Mouse (Mus musculus): ENCODE results near the gene Ttll11. TPM values are rescaled to one million over a fixed set of nuclear protein-coding genes. Genes with fewer than 3 reads are reported as not detected.

Gene Ttll11
- polyA plus RNA-seq, 1 experiment from 2014 or later = 1.3 TPM

GRCm38 (mm10) chr2:35834198-35834913 lies 145.4 kb downstream of the Ttll11 start:
- no peak overlapping the region for H3K27ac ChIP-seq (ENCODE audit: low read depth, low read length)
- H3K9ac ChIP-seq (ENCODE audit: low read depth, low read length) = no peak overlapping the region
- H3K9me3 ChIP-seq (ENCODE audit: control insufficient read depth, low read length) = no peaks in the 10 kb centered on the region
- no peak overlapping the region for H3K4me2 ChIP-seq (replicated peaks; ENCODE audit: low read depth, low read length)
- H3K4me1 ChIP-seq (replicated peaks; ENCODE audit: control insufficient read depth, insufficient read depth, low read length) = no peaks in the 10 kb centered on the region
- no peak for ATAC-seq (ENCODE audit: low FRiP score)
- no peak overlapping the region for H3K4me3 ChIP-seq (ENCODE audit: low read depth, low read length)
- no peaks in the 10 kb centered on the region for H3K27me3 ChIP-seq (ENCODE audit: control insufficient read depth, insufficient read depth, low read length)
- WGBS = 92% methylated on average over 10 of the region's 10 CpGs
- DNase-seq (ENCODE audit: low spot score) = no peak
- H3K36me3 ChIP-seq (ENCODE audit: control insufficient read depth, insufficient read depth, low read length) = no peaks in the 10 kb centered on the region

GRCm38 (mm10) chr2:35833546-35833945 lies 146.2 kb downstream of the Ttll11 start:
- 65% methylated on average over 6 of the region's 6 CpGs for WGBS
- Histone ChIP-seq H3K4me1 (replicated peaks; ENCODE audit: control insufficient read depth, insufficient read depth, low read length) (no peaks in the 10 kb centered on the region), H3K9ac (ENCODE audit: low read depth, low read length) (no peak overlapping the region), H3K27me3 (ENCODE audit: control insufficient read depth, insufficient read depth, low read length) (no peaks in the 10 kb centered on the region), H3K4me2 (replicated peaks; ENCODE audit: low read depth, low read length) (no peak overlapping the region), H3K9me3 (ENCODE audit: control insufficient read depth, low read length) (no peaks in the 10 kb centered on the region), H3K36me3 (ENCODE audit: control insufficient read depth, insufficient read depth, low read length) (no peaks in the 10 kb centered on the region), H3K27ac (ENCODE audit: low read depth, low read length) (no peak overlapping the region), H3K4me3 (ENCODE audit: low read depth, low read length) (no peak overlapping the region)
- DNase-seq (ENCODE audit: low spot score) = no peak
- no peak for ATAC-seq (ENCODE audit: low FRiP score)

- Histone ChIP-seq H3K27me3 (ENCODE audit: control insufficient read depth, insufficient read depth, low read length) (no peaks in the 10 kb centered on the region), H3K27ac (ENCODE audit: low read depth, low read length) (no peak overlapping the region), H3K4me2 (replicated peaks; ENCODE audit: low read depth, low read length) (no peak overlapping the region), H3K9ac (ENCODE audit: low read depth, low read length) (no peak overlapping the region), H3K36me3 (ENCODE audit: control insufficient read depth, insufficient read depth, low read length) (no peaks in the 10 kb centered on the region), H3K4me3 (ENCODE audit: low read depth, low read length) (no peak overlapping the region), H3K9me3 (ENCODE audit: control insufficient read depth, low read length) (no peaks in the 10 kb centered on the region), H3K4me1 (replicated peaks; ENCODE audit: control insufficient read depth, insufficient read depth, low read length) (no peaks in the 10 kb centered on the region)
- DNase-seq (ENCODE audit: low spot score) (no peak), ATAC-seq (ENCODE audit: low FRiP score) (no peak)
- 69% methylated on average over 11 of the region's 11 CpGs for WGBS
Observed at GRCm38 (mm10) chr2:35832742-35833425, 146.8 kb downstream of the Ttll11 start.

- no peaks in the 10 kb centered on the region for H3K9me3 ChIP-seq (ENCODE audit: control insufficient read depth, low read length)
- H3K27ac ChIP-seq (ENCODE audit: low read depth, low read length) = no peak overlapping the region
- H3K4me3 ChIP-seq (ENCODE audit: low read depth, low read length) = no peak overlapping the region
- H3K36me3 ChIP-seq (ENCODE audit: control insufficient read depth, insufficient read depth, low read length) = no peaks in the 10 kb centered on the region
- no peak overlapping the region for H3K9ac ChIP-seq (ENCODE audit: low read depth, low read length)
- no peak for ATAC-seq (ENCODE audit: low FRiP score)
- no peak overlapping the region for H3K4me2 ChIP-seq (replicated peaks; ENCODE audit: low read depth, low read length)
- no peak for DNase-seq (ENCODE audit: low spot score)
- no peaks in the 10 kb centered on the region for H3K27me3 ChIP-seq (ENCODE audit: control insufficient read depth, insufficient read depth, low read length)
- 84% methylated on average over 10 of the region's 10 CpGs for WGBS
- H3K4me1 ChIP-seq (replicated peaks; ENCODE audit: control insufficient read depth, insufficient read depth, low read length) = no peaks in the 10 kb centered on the region
Observed at GRCm38 (mm10) chr2:35831904-35832581, 147.7 kb downstream of the Ttll11 start.

GRCm38 (mm10) chr2:35830966-35831903 lies 148.5 kb downstream of the Ttll11 start:
- Histone ChIP-seq H3K36me3 (ENCODE audit: control insufficient read depth, insufficient read depth, low read length) (no peaks in the 10 kb centered on the region), H3K27ac (ENCODE audit: low read depth, low read length) (no peak overlapping the region), H3K4me3 (ENCODE audit: low read depth, low read length) (no peak overlapping the region), H3K9ac (ENCODE audit: low read depth, low read length) (no peak overlapping the region), H3K9me3 (ENCODE audit: control insufficient read depth, low read length) (no peaks in the 10 kb centered on the region), H3K4me2 (replicated peaks; ENCODE audit: low read depth, low read length) (no peak overlapping the region), H3K4me1 (replicated peaks; ENCODE audit: control insufficient read depth, insufficient read depth, low read length) (no peaks in the 10 kb centered on the region), H3K27me3 (ENCODE audit: control insufficient read depth, insufficient read depth, low read length) (no peaks in the 10 kb centered on the region)
- DNase-seq (ENCODE audit: low spot score) (no peak), ATAC-seq (ENCODE audit: low FRiP score) (no peak)
- WGBS = 73% methylated on average over 6 of the region's 6 CpGs

GRCm38 (mm10) chr2:35829136-35829535 lies 150.6 kb downstream of the Ttll11 start:
- H3K4me2 ChIP-seq (replicated peaks; ENCODE audit: low read depth, low read length) = no peak overlapping the region
- no peak overlapping the region for H3K27ac ChIP-seq (ENCODE audit: low read depth, low read length)
- no peaks in the 10 kb centered on the region for H3K4me1 ChIP-seq (replicated peaks; ENCODE audit: control insufficient read depth, insufficient read depth, low read length)
- no peak overlapping the region for H3K9ac ChIP-seq (ENCODE audit: low read depth, low read length)
- H3K4me3 ChIP-seq (ENCODE audit: low read depth, low read length) = no peak overlapping the region
- DNase-seq (ENCODE audit: low spot score) (no peak), ATAC-seq (ENCODE audit: low FRiP score) (no peak)
- WGBS = 86% methylated on average over 4 of the region's 4 CpGs
- H3K27me3 ChIP-seq (ENCODE audit: control insufficient read depth, insufficient read depth, low read length) = no peaks in the 10 kb centered on the region
- H3K36me3 ChIP-seq (ENCODE audit: control insufficient read depth, insufficient read depth, low read length) = no peaks in the 10 kb centered on the region
- no peaks in the 10 kb centered on the region for H3K9me3 ChIP-seq (ENCODE audit: control insufficient read depth, low read length)

GRCm38 (mm10) chr2:35827886-35828285 lies 151.8 kb downstream of the Ttll11 start:
- WGBS = 78% methylated on average over 4 of the region's 4 CpGs
- no peaks in the 10 kb centered on the region for H3K36me3 ChIP-seq (ENCODE audit: control insufficient read depth, insufficient read depth, low read length)
- no peak for ATAC-seq (ENCODE audit: low FRiP score)
- no peaks in the 10 kb centered on the region for H3K9me3 ChIP-seq (ENCODE audit: control insufficient read depth, low read length)
- DNase-seq (ENCODE audit: low spot score) = no peak
- no peak overlapping the region for H3K27ac ChIP-seq (ENCODE audit: low read depth, low read length)
- no peak overlapping the region for H3K9ac ChIP-seq (ENCODE audit: low read depth, low read length)
- H3K4me3 ChIP-seq (ENCODE audit: low read depth, low read length) = no peak overlapping the region
- H3K4me1 ChIP-seq (replicated peaks; ENCODE audit: control insufficient read depth, insufficient read depth, low read length) = no peaks in the 10 kb centered on the region
- no peak overlapping the region for H3K4me2 ChIP-seq (replicated peaks; ENCODE audit: low read depth, low read length)
- H3K27me3 ChIP-seq (ENCODE audit: control insufficient read depth, insufficient read depth, low read length) = no peaks in the 10 kb centered on the region

- H3K36me3 ChIP-seq (ENCODE audit: control insufficient read depth, insufficient read depth, low read length) = no peaks in the 10 kb centered on the region
- WGBS = 68% methylated on average over 7 of the region's 7 CpGs
- no peak overlapping the region for H3K9ac ChIP-seq (ENCODE audit: low read depth, low read length)
- ATAC-seq (ENCODE audit: low FRiP score) = no peak
- DNase-seq (ENCODE audit: low spot score) = no peak
- no peak overlapping the region for H3K4me3 ChIP-seq (ENCODE audit: low read depth, low read length)
- no peak overlapping the region for H3K27ac ChIP-seq (ENCODE audit: low read depth, low read length)
- H3K9me3 ChIP-seq (ENCODE audit: control insufficient read depth, low read length) = no peaks in the 10 kb centered on the region
- H3K4me2 ChIP-seq (replicated peaks; ENCODE audit: low read depth, low read length) = no peak overlapping the region
- H3K27me3 ChIP-seq (ENCODE audit: control insufficient read depth, insufficient read depth, low read length) = no peaks in the 10 kb centered on the region
- no peaks in the 10 kb centered on the region for H3K4me1 ChIP-seq (replicated peaks; ENCODE audit: control insufficient read depth, insufficient read depth, low read length)
Observed at GRCm38 (mm10) chr2:35825157-35825556, 154.6 kb downstream of the Ttll11 start.
